Mouse (Mus musculus) G1E-ER4 (cell line): Measurements from ENCODE around the gene Efnb2. TPM values are rescaled to one million over a fixed set of nuclear protein-coding genes. Genes with fewer than 3 reads are reported as not detected.

Experiments
- GATA1 ChIP-seq: IDR thresholded peaks from one replicate; pipeline ENCODE4 v1.8.0; 2012; ENCODE audit warnings: low read length, inconsistent platforms
- polyA plus RNA-seq: library from polyadenylated mRNA; stranded (reverse); fragments of >175 nt; gene quantifications from 2 replicates; pipeline ENCODE4 v1.2.3, GENCODE M21; 2012

The Efnb2 gene
- polyA plus RNA-seq, 1 experiment: 0.37 TPM

- no peak for TF ChIP-seq GATA1
Observed at GRCm38 (mm10) chr8:8599931-8600330, 61.1 kb downstream of the Efnb2 start.

- TF ChIP-seq GATA1: no peak
Observed at GRCm38 (mm10) chr8:8597434-8597833, 63.6 kb downstream of the Efnb2 start.

DNA sequence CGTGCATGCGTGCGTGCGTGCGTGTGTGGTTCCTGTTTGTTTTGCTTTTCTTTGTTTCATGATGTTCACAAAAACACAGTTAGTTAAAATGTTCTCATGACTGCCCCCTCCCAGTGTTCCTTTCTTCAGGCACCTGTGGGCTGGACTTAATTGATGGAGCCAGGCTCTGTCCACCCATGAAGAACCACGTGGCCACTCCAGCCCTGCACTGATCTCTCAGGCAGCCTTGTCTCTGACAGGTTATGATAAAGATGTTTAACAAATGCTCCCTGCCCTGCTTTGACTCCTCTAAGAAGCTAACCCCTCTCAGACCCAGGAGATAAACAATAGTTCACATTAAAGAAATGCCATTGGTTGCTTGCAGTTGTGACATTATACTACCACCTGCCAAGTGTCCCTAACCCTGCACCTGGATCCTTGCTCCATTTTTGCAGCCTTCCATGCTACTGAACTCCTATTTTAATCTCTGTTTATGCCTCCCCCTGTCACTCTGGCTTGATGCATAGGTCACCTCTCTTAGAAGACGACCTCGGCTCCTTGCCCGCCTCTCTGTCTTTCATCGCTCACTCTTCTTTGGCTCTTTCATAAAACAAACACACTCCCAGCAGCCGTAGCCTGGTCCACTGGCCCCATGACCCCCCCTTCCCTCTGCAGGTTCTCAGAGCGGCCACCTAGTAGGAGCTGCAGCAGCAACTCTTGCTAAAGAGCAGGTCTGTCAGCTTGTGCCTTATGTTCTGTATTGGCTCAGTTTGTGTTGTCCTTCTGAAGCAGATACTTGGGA, 65.0 kb downstream of the Efnb2 start:
- no peak for TF ChIP-seq GATA1

- no peak for TF ChIP-seq GATA1
Observed at GRCm38 (mm10) chr8:8593812-8594211, 67.2 kb downstream of the Efnb2 start.

DNA sequence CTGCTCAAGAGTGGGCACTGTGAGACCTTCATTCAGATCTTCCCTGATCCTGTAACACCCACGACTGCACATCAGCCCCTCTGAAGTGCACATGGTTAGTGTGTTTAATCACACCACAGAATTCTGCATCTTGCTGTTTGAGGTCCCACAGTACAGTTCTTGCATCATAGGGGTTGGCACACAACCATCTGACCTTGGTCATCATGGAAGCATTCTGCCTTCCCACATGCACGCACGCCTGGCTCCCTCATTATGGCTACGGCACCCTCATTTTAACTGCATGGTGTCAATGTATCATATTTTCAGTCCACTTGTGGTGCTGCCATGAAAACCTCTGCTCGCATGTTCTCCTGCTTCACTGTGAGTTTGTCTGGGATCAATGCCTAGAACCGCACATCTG, 67.7 kb downstream of the Efnb2 start:
- no peak for TF ChIP-seq GATA1

- no peak for TF ChIP-seq GATA1
Observed at GRCm38 (mm10) chr8:8592331-8592730, 68.7 kb downstream of the Efnb2 start.

DNA sequence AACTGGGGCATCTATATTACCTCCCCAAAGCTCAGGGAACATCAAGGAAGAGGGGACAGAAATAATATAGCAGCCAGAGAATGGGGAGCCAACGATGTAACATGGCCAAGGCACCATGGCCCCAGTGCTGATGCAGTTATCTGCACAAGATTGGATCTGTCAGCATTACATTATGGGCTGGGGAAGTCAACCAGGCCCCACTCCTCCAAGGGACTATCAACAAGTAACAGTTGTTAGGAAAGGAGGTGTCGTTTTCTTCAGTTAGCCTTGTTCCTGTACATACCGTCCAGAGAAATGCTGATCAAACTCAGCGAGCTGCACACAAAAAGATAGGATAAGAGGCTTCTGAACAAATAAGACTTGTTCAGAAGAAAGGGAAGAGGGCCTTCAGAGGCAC, 77.1 kb downstream of the Efnb2 start:
- TF ChIP-seq GATA1: no peak

- TF ChIP-seq GATA1: peak; percentile 32
Observed at GRCm38 (mm10) chr8:8583290-8583980, 77.6 kb downstream of the Efnb2 start.

GRCm38 (mm10) chr8:8577770-8578303, 83.2 kb downstream of the Efnb2 start:
- TF ChIP-seq GATA1: no peak

DNA sequence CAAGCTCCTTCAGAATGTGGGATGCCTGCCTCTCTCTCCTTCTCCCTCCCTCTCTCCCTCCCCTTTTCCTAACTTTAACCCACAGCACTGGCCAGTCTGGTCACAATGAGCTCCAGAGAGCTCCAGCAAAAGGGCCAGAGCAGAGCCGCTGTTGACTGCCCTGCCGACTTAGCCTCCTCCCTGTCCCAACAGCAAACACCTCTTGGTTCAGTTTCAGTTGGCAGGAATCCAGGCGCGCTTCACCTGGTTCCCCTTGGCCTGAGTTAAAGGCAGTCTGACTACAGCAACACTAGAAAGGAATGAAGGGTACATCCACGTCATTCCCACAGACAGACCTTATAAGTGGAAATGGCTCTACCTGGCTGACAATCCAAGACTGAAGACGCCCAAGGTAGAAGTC, 84.2 kb downstream of the Efnb2 start:
- no peak for TF ChIP-seq GATA1

GRCm38 (mm10) chr8:8576286-8576685, 84.8 kb downstream of the Efnb2 start:
- TF ChIP-seq GATA1: no peak

DNA sequence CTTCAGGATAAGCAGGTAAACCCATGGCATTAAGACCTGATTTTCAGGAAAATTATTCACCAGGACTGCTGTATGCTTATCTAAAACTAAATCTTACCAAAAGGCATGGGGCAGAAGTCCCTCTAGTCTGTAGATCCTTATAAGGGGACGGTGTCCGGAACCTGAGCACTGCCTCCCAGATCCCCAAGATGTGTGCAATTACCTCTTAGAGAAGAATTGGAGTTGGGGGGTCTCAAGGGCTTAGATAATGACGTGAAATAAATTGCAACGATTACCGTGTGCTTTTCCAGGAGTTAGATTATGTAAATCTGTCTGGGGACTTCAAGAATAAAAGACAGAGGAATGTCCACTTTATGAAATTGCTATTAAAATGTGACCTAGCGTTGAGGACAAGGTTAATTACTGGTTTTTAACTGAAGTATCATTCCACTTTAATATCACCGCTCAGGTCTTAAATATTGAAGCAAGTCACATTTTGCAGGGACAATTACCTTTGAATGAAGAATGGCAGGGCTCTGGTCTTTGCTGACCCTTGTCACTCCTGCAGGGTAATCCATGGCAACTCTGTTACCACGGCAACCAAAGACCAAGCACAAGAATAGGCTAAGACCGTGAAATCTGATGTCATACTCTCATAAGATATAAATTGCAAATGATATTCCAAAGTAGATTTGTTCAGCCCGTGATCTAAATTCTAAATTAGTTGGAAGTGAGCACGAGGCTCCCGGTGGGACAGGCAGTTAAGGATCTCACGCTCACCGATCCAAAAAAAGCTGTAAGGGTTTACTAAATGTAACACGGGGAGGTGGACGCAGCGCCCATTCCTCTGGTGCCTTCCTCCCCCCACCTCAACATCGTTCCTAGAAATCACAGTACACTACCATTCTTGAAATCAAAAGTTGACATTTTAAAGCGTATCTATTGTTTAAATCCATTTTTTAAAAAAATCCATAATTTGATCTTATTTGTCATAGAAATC, 86.2 kb downstream of the Efnb2 start:
- no peak for TF ChIP-seq GATA1

- no peak for TF ChIP-seq GATA1
Observed at GRCm38 (mm10) chr8:8572272-8572671, 88.8 kb downstream of the Efnb2 start.

- TF ChIP-seq GATA1: no peak
Observed at GRCm38 (mm10) chr8:8571625-8572215, 89.3 kb downstream of the Efnb2 start.

GRCm38 (mm10) chr8:8569280-8569679, 91.8 kb downstream of the Efnb2 start:
- no peak for TF ChIP-seq GATA1
